Mouse (Mus musculus): ENCODE measurements around the gene Fcrla.

GRCm38 (mm10) chr1:170876906-170877305 is 50.5 kb downstream of the Fcrla start:
- TF ChIP-seq CTCF (IDR thresholded peaks at IDR 0.05; ENCODE audit: extremely low read depth, insufficient read depth, insufficient read length, insufficient replicate concordance) (no peak), POLR2A (IDR thresholded peaks at IDR 0.05; ENCODE audit: low read depth, low read length) (no peak)
